Mouse (Mus musculus): ENCODE results near the gene Il2. TPM values are rescaled to one million over a fixed set of nuclear protein-coding genes. Genes with fewer than 3 reads are reported as not detected.

Gene Il2
- polyA plus RNA-seq (2012; rRNA removed) = 0.15 and 0.52 TPM in 2 replicates
- 0.50 and 0.74 TPM in 2 replicates for polyA plus RNA-seq (2014; fragmentation: Nextera tagmentation; extraction: Ambion mirVana)

GRCm38 (mm10) chr3:37125655-37126054 is at the start of gene Il2:
Gene Il2 (minus strand): TSS chr3:37125959.
- Histone ChIP-seq H3K9me3 (ENCODE audit: control insufficient read depth, low read length) (no peaks in the 10 kb centered on the region), H3K9ac (ENCODE audit: low read depth, low read length, severe bottlenecking) (no peak within 1 kb of the TSS), H3K4me3 (replicated peaks; ENCODE audit: low read length) (no peak within 1 kb of the TSS), H3K36me3 (ENCODE audit: control insufficient read depth, insufficient read depth, low read length) (no peaks in the 10 kb centered on the region), H3K4me2 (replicated peaks; ENCODE audit: low read depth, low read length, severe bottlenecking) (no peak within 1 kb of the TSS), H3K27ac (replicated peaks; ENCODE audit: low read depth, low read length) (no peak within 1 kb of the TSS), H3K4me1 (ENCODE audit: control insufficient read depth, insufficient read depth, low read length) (no peaks in the 10 kb centered on the region), H3K27me3 (ENCODE audit: control insufficient read depth, insufficient read depth, low read length) (no peaks in the 10 kb centered on the region)
- 79% methylated on average over 4 of the region's 4 CpGs for WGBS
- no peak for DNase-seq (ENCODE audit: low spot score)
- no peak for ATAC-seq (ENCODE audit: low FRiP score, low read depth)
- no peak for TF ChIP-seq POLR2A (IDR thresholded peaks at IDR 0.05; ENCODE audit: borderline replicate concordance, extremely low read depth, insufficient read depth, insufficient read length)

- TF ChIP-seq POLR2A (IDR thresholded peaks at IDR 0.05; ENCODE audit: borderline replicate concordance, extremely low read depth, insufficient read depth, insufficient read length) = no peak
- H3K4me3 ChIP-seq (replicated peaks; ENCODE audit: low read length) = no peak overlapping the region
- 60% methylated on average over 10 of the region's 10 CpGs for WGBS
- no peaks in the 10 kb centered on the region for H3K27me3 ChIP-seq (ENCODE audit: control insufficient read depth, insufficient read depth, low read length)
- no peak for DNase-seq (ENCODE audit: low spot score)
- ATAC-seq (ENCODE audit: low FRiP score, low read depth) = no peak
- no peak overlapping the region for H3K4me2 ChIP-seq (replicated peaks; ENCODE audit: low read depth, low read length, severe bottlenecking)
- no peaks in the 10 kb centered on the region for H3K4me1 ChIP-seq (ENCODE audit: control insufficient read depth, insufficient read depth, low read length)
- H3K27ac ChIP-seq (replicated peaks; ENCODE audit: low read depth, low read length) = no peak overlapping the region
- H3K9me3 ChIP-seq (ENCODE audit: control insufficient read depth, low read length) = no peaks in the 10 kb centered on the region
- H3K36me3 ChIP-seq (ENCODE audit: control insufficient read depth, insufficient read depth, low read length) = no peaks in the 10 kb centered on the region
- no peak overlapping the region for H3K9ac ChIP-seq (ENCODE audit: low read depth, low read length, severe bottlenecking)
Measured at GRCm38 (mm10) chr3:37174711-37175572, 49.2 kb upstream of the Il2 start.

GRCm38 (mm10) chr3:37173285-37173684 is 47.5 kb upstream of the Il2 start:
- no peaks in the 10 kb centered on the region for H3K27me3 ChIP-seq (ENCODE audit: control insufficient read depth, insufficient read depth, low read length)
- DNase-seq (ENCODE audit: low spot score) = no peak
- H3K9ac ChIP-seq (ENCODE audit: low read depth, low read length, severe bottlenecking) = no peak overlapping the region
- 74% methylated on average over 8 of the region's 8 CpGs for WGBS
- no peak overlapping the region for H3K27ac ChIP-seq (replicated peaks; ENCODE audit: low read depth, low read length)
- H3K4me3 ChIP-seq (replicated peaks; ENCODE audit: low read length) = no peak overlapping the region
- no peak overlapping the region for H3K4me2 ChIP-seq (replicated peaks; ENCODE audit: low read depth, low read length, severe bottlenecking)
- no peak for TF ChIP-seq POLR2A (IDR thresholded peaks at IDR 0.05; ENCODE audit: borderline replicate concordance, extremely low read depth, insufficient read depth, insufficient read length)
- no peaks in the 10 kb centered on the region for H3K4me1 ChIP-seq (ENCODE audit: control insufficient read depth, insufficient read depth, low read length)
- H3K9me3 ChIP-seq (ENCODE audit: control insufficient read depth, low read length) = no peaks in the 10 kb centered on the region
- H3K36me3 ChIP-seq (ENCODE audit: control insufficient read depth, insufficient read depth, low read length) = no peaks in the 10 kb centered on the region
- ATAC-seq (ENCODE audit: low FRiP score, low read depth) = no peak

GRCm38 (mm10) chr3:37169283-37169682 is 43.5 kb upstream of the Il2 start:
- Histone ChIP-seq H3K4me1 (ENCODE audit: control insufficient read depth, insufficient read depth, low read length) (no peaks in the 10 kb centered on the region), H3K27me3 (ENCODE audit: control insufficient read depth, insufficient read depth, low read length) (no peaks in the 10 kb centered on the region), H3K4me3 (replicated peaks; ENCODE audit: low read length) (no peak overlapping the region), H3K4me2 (replicated peaks; ENCODE audit: low read depth, low read length, severe bottlenecking) (no peak overlapping the region), H3K27ac (replicated peaks; ENCODE audit: low read depth, low read length) (no peak overlapping the region), H3K9me3 (ENCODE audit: control insufficient read depth, low read length) (no peaks in the 10 kb centered on the region), H3K36me3 (ENCODE audit: control insufficient read depth, insufficient read depth, low read length) (no peaks in the 10 kb centered on the region), H3K9ac (ENCODE audit: low read depth, low read length, severe bottlenecking) (no peak overlapping the region)
- 92% methylated on average over 2 of the region's 2 CpGs for WGBS
- ATAC-seq (ENCODE audit: low FRiP score, low read depth) = no peak
- DNase-seq (ENCODE audit: low spot score) = no peak
- no peak for TF ChIP-seq POLR2A (IDR thresholded peaks at IDR 0.05; ENCODE audit: borderline replicate concordance, extremely low read depth, insufficient read depth, insufficient read length)

GRCm38 (mm10) chr3:37161096-37161495 is 35.3 kb upstream of the Il2 start:
- Histone ChIP-seq H3K27me3 (ENCODE audit: control insufficient read depth, insufficient read depth, low read length) (no peaks in the 10 kb centered on the region), H3K4me1 (ENCODE audit: control insufficient read depth, insufficient read depth, low read length) (no peaks in the 10 kb centered on the region), H3K4me2 (replicated peaks; ENCODE audit: low read depth, low read length, severe bottlenecking) (no peak overlapping the region), H3K9ac (ENCODE audit: low read depth, low read length, severe bottlenecking) (no peak overlapping the region), H3K36me3 (ENCODE audit: control insufficient read depth, insufficient read depth, low read length) (no peaks in the 10 kb centered on the region), H3K4me3 (replicated peaks; ENCODE audit: low read length) (no peak overlapping the region), H3K27ac (replicated peaks; ENCODE audit: low read depth, low read length) (no peak overlapping the region), H3K9me3 (ENCODE audit: control insufficient read depth, low read length) (no peaks in the 10 kb centered on the region)
- WGBS = 63% methylated on average over 4 of the region's 4 CpGs
- ATAC-seq (ENCODE audit: low FRiP score, low read depth) (no peak), DNase-seq (ENCODE audit: low spot score) (no peak)
- no peak for TF ChIP-seq POLR2A (IDR thresholded peaks at IDR 0.05; ENCODE audit: borderline replicate concordance, extremely low read depth, insufficient read depth, insufficient read length)
